Mouse (Mus musculus): ENCODE measurements at regions not wholly inside any gene's neighbourhood (a gene's known extent, or its start where the extent isn't known, plus 50 kb on each side); places are given as distances from the start of the nearest gene placed in this dataset.

DNA sequence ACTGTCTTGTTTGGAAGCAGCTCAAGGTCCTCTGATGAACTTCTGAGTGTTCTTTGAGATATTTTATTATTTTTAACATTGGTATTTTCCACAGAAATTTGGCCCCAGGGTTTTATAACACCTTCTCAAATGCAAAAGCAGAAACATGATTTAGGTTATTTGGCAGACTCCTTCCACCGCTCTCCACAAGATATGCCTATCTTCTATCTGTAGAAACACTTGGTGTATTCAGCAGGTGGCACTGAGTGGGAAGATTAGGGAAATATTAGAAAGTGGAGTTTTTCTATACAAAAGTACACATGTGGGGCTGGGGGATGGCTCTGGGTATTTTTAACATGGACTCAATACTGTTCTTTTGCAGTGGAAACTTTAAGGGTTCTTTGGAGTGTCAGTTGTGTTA, 475.3 kb downstream of the Dach1 start:
- Histone ChIP-seq H3K4me1 (ENCODE audit: control insufficient read depth, insufficient read depth, low read length) (no peaks in the 10 kb centered on the region), H3K9ac (ENCODE audit: low read length) (no peak overlapping the region), H3K27me3 (ENCODE audit: control insufficient read depth, insufficient read depth, low read length) (no peaks in the 10 kb centered on the region), H3K36me3 (ENCODE audit: control insufficient read depth, insufficient read depth) (no peaks in the 10 kb centered on the region), H3K4me3 (ENCODE audit: low read length) (no peak overlapping the region), H3K4me2 (ENCODE audit: low read depth, low read length) (no peak overlapping the region), H3K27ac (ENCODE audit: low read length) (no peak overlapping the region), H3K9me3 (replicated peaks; ENCODE audit: control insufficient read depth, low read length) (no peaks in the 10 kb centered on the region)
- no peak for ATAC-seq (replicated peaks; ENCODE audit: extremely low read depth, insufficient read depth, low FRiP score)
- 83% methylated on average over 1 of the region's 1 CpGs for WGBS

DNA sequence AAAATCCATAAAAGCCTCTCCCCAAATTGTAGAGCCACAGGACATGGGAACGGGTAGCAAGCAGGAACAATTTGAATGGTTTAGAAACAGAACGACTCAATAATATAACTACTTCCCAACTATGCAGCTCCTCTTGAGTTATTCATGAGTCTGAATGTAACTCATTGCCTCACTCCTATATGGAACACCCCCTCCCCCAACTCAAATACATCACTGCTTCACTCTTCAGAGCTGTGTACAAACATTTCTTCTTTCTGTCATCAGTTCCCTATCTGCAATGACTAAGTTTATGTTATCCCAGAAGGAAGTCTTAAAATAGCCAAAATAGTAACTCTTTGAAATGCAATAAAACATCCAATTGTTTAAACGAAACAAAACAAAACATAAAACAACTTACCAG, 484.9 kb downstream of the Dach1 start:
- Histone ChIP-seq H3K27ac (ENCODE audit: low read length) (no peak overlapping the region), H3K4me1 (ENCODE audit: control insufficient read depth, insufficient read depth, low read length) (no peaks in the 10 kb centered on the region), H3K9ac (ENCODE audit: low read length) (no peak overlapping the region), H3K36me3 (ENCODE audit: control insufficient read depth, insufficient read depth) (no peaks in the 10 kb centered on the region), H3K4me3 (ENCODE audit: low read length) (no peak overlapping the region), H3K9me3 (replicated peaks; ENCODE audit: control insufficient read depth, low read length) (no peaks in the 10 kb centered on the region), H3K4me2 (ENCODE audit: low read depth, low read length) (no peak overlapping the region), H3K27me3 (ENCODE audit: control insufficient read depth, insufficient read depth, low read length) (no peaks in the 10 kb centered on the region)
- WGBS, result 74% methylated on average over 3 of the region's 3 CpGs
- ATAC-seq (replicated peaks; ENCODE audit: extremely low read depth, insufficient read depth, low FRiP score), result no peak

DNA sequence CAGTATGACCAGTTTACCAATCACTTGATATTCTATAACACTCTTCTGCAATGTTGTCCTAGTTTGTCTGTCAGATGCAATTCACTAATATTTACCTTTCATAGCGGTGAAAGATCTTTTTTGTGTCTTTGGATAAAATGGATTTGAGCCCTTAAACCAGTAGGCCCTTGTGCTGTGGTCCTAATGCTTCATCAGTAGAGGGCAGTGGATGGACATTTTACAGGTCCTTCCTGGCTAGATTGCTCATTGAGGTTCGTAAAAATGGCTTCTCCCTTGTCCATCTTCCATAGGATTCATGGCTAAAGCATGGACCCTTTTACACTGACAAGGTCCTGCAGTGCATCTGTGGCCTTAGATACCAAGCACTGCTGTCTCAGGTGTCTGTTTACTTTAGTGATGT, 501.8 kb downstream of the Dach1 start:
- H3K4me1 ChIP-seq (ENCODE audit: control insufficient read depth, insufficient read depth, low read length), result no peaks in the 10 kb centered on the region
- no peak for ATAC-seq (replicated peaks; ENCODE audit: extremely low read depth, insufficient read depth, low FRiP score)
- 69% methylated on average over 2 of the region's 2 CpGs for WGBS
- H3K27ac ChIP-seq (ENCODE audit: low read length), result no peak overlapping the region
- H3K4me3 ChIP-seq (ENCODE audit: low read length), result no peak overlapping the region
- H3K9me3 ChIP-seq (replicated peaks; ENCODE audit: control insufficient read depth, low read length), result no peaks in the 10 kb centered on the region
- no peak overlapping the region for H3K4me2 ChIP-seq (ENCODE audit: low read depth, low read length)
- H3K27me3 ChIP-seq (ENCODE audit: control insufficient read depth, insufficient read depth, low read length), result no peaks in the 10 kb centered on the region
- no peaks in the 10 kb centered on the region for H3K36me3 ChIP-seq (ENCODE audit: control insufficient read depth, insufficient read depth)
- no peak overlapping the region for H3K9ac ChIP-seq (ENCODE audit: low read length)

DNA sequence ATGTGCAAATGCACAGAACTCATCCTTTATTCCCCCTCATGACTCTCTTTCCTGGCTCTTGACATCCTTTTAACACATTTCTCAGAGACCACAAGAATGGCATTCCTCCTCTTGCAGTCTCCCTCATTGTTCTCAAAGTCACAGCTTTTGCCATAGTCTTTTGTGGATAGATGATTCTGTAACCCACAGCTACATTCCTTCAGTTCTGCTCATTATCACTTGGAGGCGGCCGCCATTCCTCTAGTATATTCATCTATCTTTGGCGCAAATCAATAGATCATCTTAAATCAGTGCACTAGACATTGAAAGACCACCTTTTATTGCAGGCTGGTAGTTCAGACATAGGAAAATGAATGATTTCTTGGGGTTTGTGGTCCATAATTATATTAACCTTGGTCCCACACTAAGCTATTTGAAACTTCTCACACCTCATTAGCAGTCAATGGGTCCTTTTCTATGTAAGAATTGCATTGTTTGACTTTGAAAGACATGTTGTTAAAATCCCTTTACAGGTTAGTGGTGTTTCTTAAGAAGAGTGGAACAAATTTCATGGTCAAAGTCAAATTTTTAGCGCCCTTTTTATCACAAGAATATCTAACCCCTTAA, 531.3 kb downstream of the Dach1 start:
- H3K27ac ChIP-seq (ENCODE audit: low read length), result no peak overlapping the region
- no peaks in the 10 kb centered on the region for H3K4me1 ChIP-seq (ENCODE audit: control insufficient read depth, insufficient read depth, low read length)
- H3K4me3 ChIP-seq (ENCODE audit: low read length), result no peak overlapping the region
- no peaks in the 10 kb centered on the region for H3K9me3 ChIP-seq (replicated peaks; ENCODE audit: control insufficient read depth, low read length)
- ATAC-seq (replicated peaks; ENCODE audit: extremely low read depth, insufficient read depth, low FRiP score), result no peak
- no peak overlapping the region for H3K4me2 ChIP-seq (ENCODE audit: low read depth, low read length)
- H3K27me3 ChIP-seq (ENCODE audit: control insufficient read depth, insufficient read depth, low read length), result no peaks in the 10 kb centered on the region
- no peak overlapping the region for H3K9ac ChIP-seq (ENCODE audit: low read length)
- WGBS, result 85% methylated on average over 4 of the region's 4 CpGs
- H3K36me3 ChIP-seq (ENCODE audit: control insufficient read depth, insufficient read depth), result no peaks in the 10 kb centered on the region

DNA sequence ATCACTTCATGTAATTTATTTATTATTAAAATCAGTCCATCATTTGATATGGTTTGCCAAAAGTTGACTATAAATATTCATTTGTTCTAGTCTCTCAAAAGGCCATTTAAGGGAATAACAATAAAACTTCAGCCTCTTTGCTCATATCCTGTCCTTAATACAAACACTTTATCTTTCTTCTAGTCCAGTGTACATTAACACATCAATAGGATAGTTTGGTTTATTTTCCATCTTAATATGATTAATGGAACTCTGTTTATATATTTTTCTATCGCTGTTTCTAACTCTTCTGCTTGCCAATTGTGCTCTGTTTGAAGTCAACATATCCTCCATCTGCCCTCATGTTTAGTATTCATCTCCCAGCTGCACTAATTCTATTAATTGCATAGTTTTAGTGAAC, 558.1 kb downstream of the Dach1 start:
- no peaks in the 10 kb centered on the region for H3K9me3 ChIP-seq (replicated peaks; ENCODE audit: control insufficient read depth, low read length)
- ATAC-seq (replicated peaks; ENCODE audit: extremely low read depth, insufficient read depth, low FRiP score), result no peak
- no peak overlapping the region for H3K4me3 ChIP-seq (ENCODE audit: low read length)
- 70% methylated on average over 1 of the region's 1 CpGs for WGBS
- H3K36me3 ChIP-seq (ENCODE audit: control insufficient read depth, insufficient read depth), result no peaks in the 10 kb centered on the region
- no peak overlapping the region for H3K4me2 ChIP-seq (ENCODE audit: low read depth, low read length)
- no peaks in the 10 kb centered on the region for H3K27me3 ChIP-seq (ENCODE audit: control insufficient read depth, insufficient read depth, low read length)
- no peak overlapping the region for H3K9ac ChIP-seq (ENCODE audit: low read length)
- no peaks in the 10 kb centered on the region for H3K4me1 ChIP-seq (ENCODE audit: control insufficient read depth, insufficient read depth, low read length)
- H3K27ac ChIP-seq (ENCODE audit: low read length), result no peak overlapping the region

DNA sequence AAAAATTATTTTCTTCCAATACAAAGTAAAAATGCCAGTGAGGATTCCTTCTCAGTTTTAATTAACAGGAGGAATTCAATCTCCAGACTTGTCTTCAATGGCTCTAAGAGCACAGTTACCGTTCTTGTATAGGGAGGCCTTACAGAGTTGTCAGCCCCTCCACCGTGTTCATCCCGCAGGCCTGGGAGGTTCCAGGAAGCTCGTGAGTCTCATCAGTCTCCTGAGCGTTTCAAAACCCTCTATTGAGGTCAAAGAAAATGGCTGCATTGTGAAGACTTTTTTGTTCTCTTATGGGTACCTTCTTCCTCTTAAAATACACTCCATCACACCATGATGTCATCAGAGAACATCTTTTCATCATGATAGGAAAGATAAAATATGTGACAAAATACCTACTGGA, 572.9 kb downstream of the Dach1 start:
- Histone ChIP-seq H3K36me3 (ENCODE audit: control insufficient read depth, insufficient read depth) (no peaks in the 10 kb centered on the region), H3K9ac (ENCODE audit: low read length) (no peak overlapping the region), H3K4me2 (ENCODE audit: low read depth, low read length) (no peak overlapping the region), H3K9me3 (replicated peaks; ENCODE audit: control insufficient read depth, low read length) (no peaks in the 10 kb centered on the region), H3K27me3 (ENCODE audit: control insufficient read depth, insufficient read depth, low read length) (no peaks in the 10 kb centered on the region), H3K27ac (ENCODE audit: low read length) (no peak overlapping the region), H3K4me3 (ENCODE audit: low read length) (no peak overlapping the region), H3K4me1 (ENCODE audit: control insufficient read depth, insufficient read depth, low read length) (no peaks in the 10 kb centered on the region)
- WGBS, result 70% methylated on average over 5 of the region's 5 CpGs
- ATAC-seq (replicated peaks; ENCODE audit: extremely low read depth, insufficient read depth, low FRiP score), result no peak

DNA sequence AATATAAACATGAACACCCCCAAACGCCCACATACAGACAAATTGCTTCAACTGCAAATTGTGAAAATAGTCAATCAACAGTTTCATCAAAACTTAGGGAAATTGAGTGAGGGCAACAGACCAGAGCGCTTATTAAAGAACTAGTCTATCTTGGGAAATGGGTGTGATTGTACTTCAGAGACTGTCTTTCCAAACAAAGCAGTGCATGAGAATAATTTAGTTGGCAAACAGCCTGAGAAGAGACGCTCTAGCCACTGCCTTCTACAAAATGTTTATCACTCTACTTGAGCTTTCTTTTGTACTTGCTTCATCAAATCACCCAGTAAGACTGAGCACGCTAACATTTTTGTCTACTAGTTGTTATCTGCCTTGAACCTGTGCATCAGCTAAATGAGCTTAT, 581.0 kb downstream of the Dach1 start:
- Histone ChIP-seq H3K27ac (ENCODE audit: low read length) (no peak overlapping the region), H3K4me2 (ENCODE audit: low read depth, low read length) (no peak overlapping the region)
- 52% methylated on average over 4 of the region's 4 CpGs for WGBS

DNA sequence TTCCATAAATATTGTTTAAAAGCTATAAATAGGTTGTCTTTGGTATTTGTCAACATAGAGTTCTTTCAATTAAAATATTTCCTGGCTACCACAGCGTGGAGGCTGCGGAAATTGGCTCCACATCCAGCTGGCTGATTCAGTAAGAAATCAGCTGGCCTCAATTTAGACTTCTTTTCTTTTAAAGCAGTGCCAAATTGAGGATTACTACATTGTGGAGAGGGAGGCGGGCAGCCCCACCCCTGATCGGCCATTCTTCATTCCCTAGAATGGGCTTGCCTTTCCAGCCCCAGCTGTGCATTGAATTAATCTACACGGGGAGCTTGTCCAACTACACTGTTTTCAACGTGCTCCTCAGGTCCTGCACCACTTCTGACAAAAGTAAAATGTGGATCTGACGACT, 581.4 kb downstream of the Dach1 start:
- Histone ChIP-seq H3K9me3 (replicated peaks; ENCODE audit: control insufficient read depth, low read length) (no peaks in the 10 kb centered on the region), H3K27ac (ENCODE audit: low read length) (no peak overlapping the region), H3K9ac (ENCODE audit: low read length) (no peak overlapping the region), H3K36me3 (ENCODE audit: control insufficient read depth, insufficient read depth) (no peaks in the 10 kb centered on the region), H3K4me2 (ENCODE audit: low read depth, low read length) (no peak overlapping the region), H3K27me3 (ENCODE audit: control insufficient read depth, insufficient read depth, low read length) (no peaks in the 10 kb centered on the region), H3K4me1 (ENCODE audit: control insufficient read depth, insufficient read depth, low read length) (no peaks in the 10 kb centered on the region), H3K4me3 (ENCODE audit: low read length) (no peak overlapping the region)
- no peak for ATAC-seq (replicated peaks; ENCODE audit: extremely low read depth, insufficient read depth, low FRiP score)
- WGBS, result 48% methylated on average over 7 of the region's 7 CpGs

More for the DNA sequence above, 581.0 kb downstream of the Dach1 start:
- Histone ChIP-seq H3K9me3 (replicated peaks; ENCODE audit: control insufficient read depth, low read length) (no peaks in the 10 kb centered on the region), H3K4me1 (ENCODE audit: control insufficient read depth, insufficient read depth, low read length) (no peaks in the 10 kb centered on the region), H3K27me3 (ENCODE audit: control insufficient read depth, insufficient read depth, low read length) (no peaks in the 10 kb centered on the region), H3K4me3 (ENCODE audit: low read length) (no peak overlapping the region), H3K9ac (ENCODE audit: low read length) (no peak overlapping the region), H3K36me3 (ENCODE audit: control insufficient read depth, insufficient read depth) (no peaks in the 10 kb centered on the region)
- ATAC-seq (replicated peaks; ENCODE audit: extremely low read depth, insufficient read depth, low FRiP score), result no peak

DNA sequence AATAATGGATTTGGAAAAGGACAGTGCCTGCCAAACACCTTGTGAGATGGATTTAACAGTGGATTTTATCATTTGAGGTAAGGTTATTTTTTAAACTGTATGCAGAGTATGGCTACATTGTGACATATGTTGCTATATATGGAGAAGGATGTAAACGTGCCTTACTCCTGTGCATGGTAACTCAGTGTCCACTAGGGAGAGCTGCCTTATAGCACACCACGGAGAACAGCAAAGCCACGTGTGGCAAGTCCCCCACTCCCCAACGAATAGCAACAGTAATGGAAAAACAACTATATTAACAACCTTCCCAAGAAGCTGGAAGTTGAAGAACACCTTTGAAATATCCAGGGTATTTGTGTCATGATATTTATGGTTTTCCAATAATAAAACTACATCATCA, 582.6 kb downstream of the Dach1 start:
- no peak overlapping the region for H3K27ac ChIP-seq (ENCODE audit: low read length)
- H3K4me1 ChIP-seq (ENCODE audit: control insufficient read depth, insufficient read depth, low read length), result no peaks in the 10 kb centered on the region; the same call in 1 of the 2 replicates
- H3K4me3 ChIP-seq (ENCODE audit: low read length), result no peak overlapping the region
- no peaks in the 10 kb centered on the region for H3K27me3 ChIP-seq (ENCODE audit: control insufficient read depth, insufficient read depth, low read length)
- no peak overlapping the region for H3K9ac ChIP-seq (ENCODE audit: low read length)
- no peaks in the 10 kb centered on the region for H3K9me3 ChIP-seq (replicated peaks; ENCODE audit: control insufficient read depth, low read length)
- H3K36me3 ChIP-seq (ENCODE audit: control insufficient read depth, insufficient read depth), result no peaks in the 10 kb centered on the region
- WGBS, result 18% methylated on average over 4 of the region's 4 CpGs
- no peak overlapping the region for H3K4me2 ChIP-seq (ENCODE audit: low read depth, low read length)
- ATAC-seq (replicated peaks; ENCODE audit: extremely low read depth, insufficient read depth, low FRiP score), result no peak

DNA sequence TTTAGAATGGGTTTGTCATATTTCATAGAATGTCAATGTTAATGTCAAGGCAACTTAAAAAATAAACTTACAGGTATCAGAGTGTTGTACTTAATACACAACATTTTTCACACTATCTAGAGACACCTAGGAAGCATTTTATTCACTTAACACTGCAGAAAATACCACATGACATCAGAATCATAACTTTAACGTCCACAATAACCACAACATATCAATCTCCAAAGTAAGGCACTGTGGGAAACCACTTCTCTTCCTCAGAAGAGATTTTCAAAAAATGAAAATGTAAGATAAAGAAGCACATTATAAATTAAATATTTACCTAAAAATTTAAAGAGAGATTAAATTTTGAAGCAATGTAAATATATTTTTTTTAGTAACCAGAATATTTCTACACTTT, 599.3 kb downstream of the Dach1 start:
- 72% methylated on average over 1 of the region's 1 CpGs for WGBS
- Histone ChIP-seq H3K4me1 (ENCODE audit: control insufficient read depth, insufficient read depth, low read length) (no peaks in the 10 kb centered on the region), H3K9me3 (replicated peaks; ENCODE audit: control insufficient read depth, low read length) (no peaks in the 10 kb centered on the region), H3K36me3 (ENCODE audit: control insufficient read depth, insufficient read depth) (no peaks in the 10 kb centered on the region), H3K27me3 (ENCODE audit: control insufficient read depth, insufficient read depth, low read length) (no peaks in the 10 kb centered on the region), H3K4me3 (ENCODE audit: low read length) (no peak overlapping the region), H3K27ac (ENCODE audit: low read length) (no peak overlapping the region), H3K4me2 (ENCODE audit: low read depth, low read length) (no peak overlapping the region), H3K9ac (ENCODE audit: low read length) (no peak overlapping the region)
- ATAC-seq (replicated peaks; ENCODE audit: extremely low read depth, insufficient read depth, low FRiP score), result no peak
